Mouse (Mus musculus): ENCODE data around the gene Pde8b. TPM values are rescaled to one million over a fixed set of nuclear protein-coding genes. Genes with fewer than 3 reads are reported as not detected.

The Pde8b gene
- total RNA-seq, 2 experiments from 2014 or later = 64.7 to 69.2 TPM

DNA sequence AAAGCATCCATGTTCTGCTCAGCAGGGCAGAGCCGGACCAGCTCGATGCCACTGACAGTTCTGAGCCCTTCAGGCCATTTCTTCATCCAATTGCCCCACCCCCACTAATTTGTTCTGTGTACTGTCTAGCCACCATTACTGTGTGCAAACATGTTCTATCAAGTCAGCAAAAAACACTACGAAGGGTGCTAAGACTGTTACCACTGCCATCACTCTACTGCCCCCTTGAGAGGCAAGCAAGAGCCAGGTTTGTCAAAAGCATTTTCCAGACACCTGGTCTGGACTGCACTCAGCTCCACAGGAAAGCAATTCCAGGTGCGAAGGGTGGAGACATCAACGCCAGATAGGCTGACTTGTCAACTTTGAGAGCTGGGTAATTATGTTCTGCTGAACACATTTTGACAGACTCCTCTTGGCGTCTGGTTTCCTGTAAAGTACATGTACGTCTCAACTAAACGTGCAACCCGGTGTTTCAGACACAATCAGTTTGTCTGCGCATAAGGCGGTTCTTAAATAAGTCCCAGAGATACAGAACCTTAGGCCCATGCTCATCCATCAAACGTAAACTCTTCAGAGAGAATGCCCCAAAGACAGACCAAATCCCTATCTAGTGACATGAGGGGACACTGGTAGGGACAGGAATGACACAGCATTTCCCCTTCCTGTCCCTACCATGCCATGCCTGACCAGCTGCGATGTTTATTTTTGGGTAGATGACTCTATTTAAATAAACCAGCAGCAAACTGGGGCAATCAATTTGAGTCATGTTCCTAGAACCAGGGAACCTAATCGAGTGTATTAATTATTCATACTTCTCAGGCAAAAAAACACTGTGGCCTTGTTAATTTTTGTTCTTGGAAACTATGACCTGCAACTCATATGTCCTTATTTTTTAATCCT lies 158.3 kb downstream of the Pde8b start:
- no peak for DNase-seq (ENCODE audit: low spot score in 2 of 2)

DNA sequence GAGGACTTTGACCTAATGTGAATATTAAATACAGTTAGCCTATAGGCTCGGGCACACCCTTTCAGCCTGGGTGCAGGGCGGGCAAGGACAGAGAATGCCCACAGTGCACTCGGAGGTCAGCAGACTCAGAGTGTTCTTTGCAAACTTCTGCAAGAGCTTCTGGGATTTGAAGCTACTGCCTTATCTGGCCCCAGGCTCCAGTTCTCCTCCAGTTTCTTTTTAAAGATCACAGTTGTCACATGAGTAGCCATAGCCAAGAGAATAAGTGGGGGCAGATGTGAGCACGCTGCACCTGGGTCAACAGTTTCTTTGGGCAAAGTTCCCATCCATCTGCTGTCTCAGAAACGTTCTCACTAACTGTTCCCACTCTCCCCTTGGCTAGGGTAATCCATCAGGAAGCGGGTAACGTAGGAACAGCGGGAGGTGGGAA lies 162.8 kb downstream of the Pde8b start:
- peak in 1 of 2 experiments; percentile 49 for DNase-seq (ENCODE audit: low spot score in 2 of 2)

DNA sequence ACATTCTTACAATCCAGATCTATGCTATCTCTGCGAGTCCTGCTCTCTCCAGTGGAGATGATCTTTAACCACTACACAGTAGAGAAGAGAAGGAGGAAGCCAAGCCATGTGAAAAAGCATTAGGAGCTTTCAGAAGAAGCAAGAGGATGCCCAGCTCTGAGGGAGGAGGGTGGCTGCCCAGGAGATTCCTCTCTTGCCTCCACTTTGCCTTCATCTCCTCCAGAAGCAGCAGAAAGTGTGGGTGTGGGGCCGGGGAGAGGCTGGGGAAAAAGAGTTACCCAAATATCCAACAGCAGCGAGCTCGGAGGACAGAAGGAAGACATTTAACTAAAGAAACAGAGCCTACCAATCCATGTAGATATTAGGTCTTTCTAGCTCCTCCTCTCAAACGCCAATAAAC lies 164.1 kb downstream of the Pde8b start:
- DNase-seq (ENCODE audit: low spot score in 2 of 2) = no peak

DNA sequence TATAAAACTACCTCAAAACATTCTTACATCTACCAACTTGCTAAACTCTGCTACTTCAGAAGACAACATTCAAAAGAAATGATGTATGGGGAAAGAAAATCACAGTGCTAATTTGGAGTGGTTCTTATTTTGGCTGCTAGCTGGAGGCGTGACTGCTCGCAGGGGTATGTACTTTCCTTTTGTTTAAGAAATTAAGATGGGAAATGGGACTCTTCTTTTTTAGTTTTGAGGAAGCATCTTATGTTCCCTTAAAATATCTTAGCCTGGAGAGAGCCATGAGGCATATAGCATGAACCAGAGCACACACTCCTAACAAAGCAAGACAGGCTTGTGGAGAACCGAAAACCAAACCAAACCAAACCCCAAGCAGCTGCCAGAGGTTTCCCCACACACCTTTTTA lies 167.5 kb downstream of the Pde8b start:
- no peak for DNase-seq (ENCODE audit: low spot score in 2 of 2)

DNA sequence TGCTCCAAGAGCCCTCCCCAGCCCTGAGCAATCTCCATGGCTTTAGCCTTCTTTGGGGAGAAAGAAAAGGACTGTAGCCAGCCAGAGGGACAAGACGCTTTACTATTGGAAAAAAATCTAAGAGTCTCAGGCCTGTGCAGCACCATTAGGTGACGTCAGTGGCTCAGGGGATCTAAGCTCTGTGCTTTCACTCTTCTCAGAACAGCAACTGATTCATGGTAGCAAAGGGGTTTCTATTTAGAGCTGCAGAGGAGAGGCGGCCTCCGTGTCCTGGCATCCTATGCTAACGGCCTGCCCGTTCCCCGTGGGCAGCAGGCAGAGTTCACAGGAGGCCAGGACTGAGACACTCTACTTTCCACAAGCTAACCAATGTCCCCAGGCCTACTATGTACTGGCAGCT lies 169.1 kb downstream of the Pde8b start:
- no peak for DNase-seq (ENCODE audit: low spot score in 2 of 2)

DNA sequence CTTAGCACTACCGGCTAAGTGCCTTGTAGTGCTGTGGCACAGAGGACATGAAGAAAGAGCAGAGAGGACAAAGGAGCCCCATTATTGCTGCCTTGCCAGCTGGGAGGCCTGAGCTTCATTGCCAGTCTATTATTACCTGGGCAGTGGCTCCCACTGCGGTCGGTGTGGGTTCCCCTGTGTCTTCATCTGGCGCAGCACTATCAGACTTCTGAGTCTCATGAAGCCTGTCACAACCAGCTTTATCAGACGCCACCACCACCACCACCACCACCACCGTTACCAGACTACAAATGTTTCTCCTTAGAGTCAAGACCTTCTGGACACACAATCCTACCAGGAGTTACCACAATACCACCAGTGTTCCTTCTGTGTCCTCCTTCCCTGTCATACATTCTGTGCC lies 171.6 kb downstream of the Pde8b start:
- DNase-seq (ENCODE audit: low spot score in 2 of 2) = no peak

DNA sequence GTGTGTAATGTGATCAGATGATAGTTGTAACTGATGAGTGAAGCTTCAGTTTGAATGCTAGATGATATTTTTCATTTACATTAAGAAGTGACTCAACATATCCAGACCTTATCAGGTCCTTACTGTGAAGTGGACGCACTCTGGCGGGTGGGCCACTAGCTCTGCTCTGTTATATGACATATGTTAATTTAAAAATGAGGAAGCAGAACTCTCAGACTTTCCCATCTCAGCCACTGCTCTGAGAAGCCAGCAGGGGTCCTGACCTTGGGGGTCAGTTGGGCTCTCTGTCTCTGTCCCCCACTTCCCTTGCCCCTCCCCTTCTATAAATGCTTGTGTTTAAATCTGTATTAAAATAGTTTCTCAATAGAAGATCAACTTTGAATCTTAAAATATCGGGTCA lies 172.4 kb downstream of the Pde8b start:
- no peak for DNase-seq (ENCODE audit: low spot score in 2 of 2)

DNA sequence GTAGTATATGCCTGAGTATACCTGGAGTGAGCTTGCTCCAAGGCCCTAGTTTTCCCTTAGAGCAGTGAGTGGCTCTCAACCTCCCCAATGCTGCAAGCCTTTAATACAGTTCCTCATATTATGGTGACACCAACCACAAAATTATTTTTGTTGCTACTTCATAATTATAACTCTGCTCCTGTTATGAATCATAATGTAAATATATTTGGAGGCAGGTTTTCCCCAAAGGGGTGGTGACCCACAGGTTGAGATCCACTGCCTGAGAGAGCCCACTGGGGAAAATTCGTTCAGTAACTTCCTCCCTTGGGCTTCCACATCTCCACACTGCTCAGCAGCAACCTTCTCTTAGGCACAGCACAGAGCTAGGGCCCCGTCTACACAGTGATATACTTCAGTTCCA lies 174.0 kb downstream of the Pde8b start:
- no peak for DNase-seq (ENCODE audit: low spot score in 2 of 2)

DNA sequence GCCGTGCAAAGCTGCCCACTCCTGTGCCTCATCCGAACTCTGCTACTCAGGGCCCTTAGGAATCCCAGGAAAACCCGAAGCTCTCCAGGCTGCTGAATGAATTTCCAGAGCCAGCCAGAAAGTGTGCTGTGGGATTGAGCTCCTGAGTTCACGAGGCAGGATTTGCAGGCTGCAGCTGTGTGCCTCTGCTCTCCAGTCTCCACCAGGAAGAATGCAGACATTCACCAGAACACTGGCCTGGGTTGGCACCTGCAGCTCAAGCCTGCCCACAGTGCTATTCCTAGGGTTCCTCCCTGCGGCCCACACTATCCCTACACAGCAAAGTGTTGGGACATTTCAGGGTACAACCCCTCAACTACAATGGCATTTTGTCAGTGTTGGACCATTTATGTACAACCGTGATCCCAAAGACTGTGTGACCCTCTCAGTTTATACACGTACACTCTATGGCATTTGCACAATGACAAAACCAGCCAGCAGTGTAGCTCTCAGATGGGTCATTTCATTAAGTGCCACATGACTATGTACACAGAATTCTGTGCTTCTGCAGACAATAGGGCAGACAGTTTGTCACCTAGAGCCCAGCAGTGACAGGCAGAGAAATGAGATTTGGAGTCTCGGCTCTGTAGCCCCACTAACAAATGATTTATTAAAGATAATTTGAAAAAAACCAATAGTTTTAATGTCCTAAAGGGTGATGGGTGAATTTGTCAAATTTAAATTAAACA lies 176.5 kb downstream of the Pde8b start:
- DNase-seq (ENCODE audit: low spot score in 2 of 2) = no peak

DNA sequence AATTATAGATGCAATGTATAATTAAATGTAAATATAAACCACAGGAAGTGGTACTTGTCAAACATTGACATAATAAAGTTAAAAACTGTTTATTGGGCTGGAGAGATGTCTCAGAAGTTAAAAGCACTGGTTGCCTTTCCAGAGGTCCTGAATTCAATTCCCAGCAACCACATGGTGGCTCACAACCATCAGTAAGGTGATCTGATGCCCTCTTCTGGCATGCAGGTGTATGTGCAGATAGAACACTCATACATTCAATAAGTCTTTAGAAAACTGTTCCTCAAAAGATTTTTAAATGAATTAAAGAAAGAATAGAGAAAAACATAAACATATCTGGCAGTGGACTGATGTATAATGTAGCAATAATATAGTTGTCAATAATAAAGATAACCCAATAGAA lies 179.9 kb downstream of the Pde8b start:
- DNase-seq (ENCODE audit: low spot score in 2 of 2) = no peak

DNA sequence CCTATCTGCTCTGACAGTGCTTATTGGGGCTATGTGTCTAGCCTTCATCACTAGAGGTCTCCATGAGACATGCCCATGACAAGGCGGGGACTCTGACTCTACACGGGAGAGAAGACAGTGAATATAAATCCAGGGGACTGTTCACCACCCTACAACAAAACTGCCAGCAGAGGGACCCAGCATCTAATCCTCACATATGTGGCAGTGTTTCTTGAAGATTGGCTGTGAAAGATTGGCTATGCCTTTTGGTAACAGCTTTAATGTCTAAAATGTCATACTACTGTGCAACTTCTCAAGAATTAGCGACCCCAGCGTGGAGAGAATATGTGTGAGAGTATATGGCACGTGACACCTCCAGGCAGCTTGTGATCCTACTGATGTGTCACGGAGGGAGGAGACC lies 182.3 kb downstream of the Pde8b start:
- DNase-seq (ENCODE audit: low spot score in 2 of 2) = peak in 1 of 2 experiments; percentile 40

DNA sequence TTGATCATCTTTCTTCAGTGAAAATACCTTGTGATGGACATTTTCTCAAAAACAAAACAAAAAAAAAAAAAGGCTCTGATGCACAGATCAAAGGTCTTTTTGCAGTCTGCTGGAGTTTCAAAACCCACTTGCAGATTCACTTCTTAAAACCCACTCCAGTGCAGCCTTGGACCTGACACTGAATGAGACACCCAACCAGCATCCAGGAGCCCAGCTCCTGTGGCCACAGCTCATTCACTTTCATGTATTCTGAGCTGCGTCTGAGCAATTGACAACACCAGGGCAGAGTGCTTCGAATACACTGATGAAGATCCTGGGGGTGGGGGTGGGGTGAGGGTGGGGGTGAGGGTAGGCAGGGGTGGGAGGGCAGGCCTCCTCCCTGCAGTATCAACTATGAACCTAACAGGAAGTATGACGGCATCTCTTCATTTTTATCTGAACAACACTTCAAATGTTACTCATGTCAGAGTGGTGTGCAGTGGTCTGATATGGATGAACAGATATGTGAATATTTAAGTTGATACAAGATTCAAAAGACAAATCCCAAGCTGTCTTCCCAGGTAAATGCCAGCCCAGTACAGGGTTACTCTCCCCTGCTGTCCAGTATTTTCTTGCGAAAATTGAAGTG lies 186.6 kb downstream of the Pde8b start:
- no peak for DNase-seq (ENCODE audit: low spot score in 2 of 2)

DNA sequence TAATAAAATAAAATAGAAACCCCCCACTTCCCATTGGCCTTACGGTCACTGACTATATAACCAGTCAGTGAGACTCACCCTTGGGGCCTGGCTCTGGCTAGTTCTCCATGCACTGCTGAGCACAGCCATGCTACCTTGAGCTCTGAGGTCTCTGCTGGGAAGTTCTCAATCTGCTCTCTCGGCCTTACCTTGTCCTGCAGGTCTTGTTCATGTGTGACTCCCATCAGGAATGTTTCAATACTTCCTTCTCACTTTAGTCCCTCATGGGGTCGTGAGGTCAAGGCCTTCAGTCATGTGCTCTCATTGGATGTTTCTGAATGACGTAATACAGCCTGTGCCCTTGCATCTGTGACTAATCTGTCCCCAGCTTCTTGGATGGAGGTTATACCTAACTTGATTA lies 191.3 kb downstream of the Pde8b start:
- no peak for DNase-seq (ENCODE audit: low spot score in 2 of 2)

DNA sequence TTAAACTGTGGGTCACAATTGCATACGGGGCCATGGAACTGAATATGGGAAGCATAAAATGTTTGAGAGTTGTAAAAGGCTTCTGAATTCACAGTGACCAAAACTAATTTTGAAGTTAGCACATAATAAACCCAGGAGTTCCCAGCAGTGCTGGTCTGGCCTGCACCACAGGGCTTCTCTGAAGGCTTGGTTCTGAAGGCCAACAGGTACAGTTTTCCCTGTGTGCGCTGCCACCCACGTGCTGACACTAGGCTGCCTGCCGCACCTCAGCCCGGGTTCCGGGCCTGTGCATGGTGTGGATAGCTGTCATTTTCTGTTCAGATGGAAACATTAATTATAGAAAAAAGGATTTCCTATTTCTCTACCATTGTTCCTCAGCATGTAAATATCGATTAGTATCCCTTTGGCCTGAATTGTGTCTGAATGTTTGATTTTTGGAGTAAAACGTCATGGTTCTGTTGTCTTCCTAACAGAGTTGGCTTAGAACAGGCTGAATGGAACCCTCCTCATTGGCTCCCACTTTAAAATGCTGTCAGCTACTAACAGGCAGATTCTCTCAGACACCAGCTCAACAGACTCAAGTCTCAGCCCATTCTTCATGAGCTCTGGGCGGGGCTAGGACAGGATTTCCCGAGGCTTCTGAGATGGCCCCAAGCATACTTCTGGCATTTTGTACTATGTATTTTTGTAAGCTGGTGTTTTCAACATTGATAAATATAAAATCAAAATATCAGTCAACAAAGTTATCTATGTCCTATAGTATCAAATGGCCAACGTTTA lies 193.4 kb downstream of the Pde8b start:
- DNase-seq (ENCODE audit: low spot score in 2 of 2) = no peak

DNA sequence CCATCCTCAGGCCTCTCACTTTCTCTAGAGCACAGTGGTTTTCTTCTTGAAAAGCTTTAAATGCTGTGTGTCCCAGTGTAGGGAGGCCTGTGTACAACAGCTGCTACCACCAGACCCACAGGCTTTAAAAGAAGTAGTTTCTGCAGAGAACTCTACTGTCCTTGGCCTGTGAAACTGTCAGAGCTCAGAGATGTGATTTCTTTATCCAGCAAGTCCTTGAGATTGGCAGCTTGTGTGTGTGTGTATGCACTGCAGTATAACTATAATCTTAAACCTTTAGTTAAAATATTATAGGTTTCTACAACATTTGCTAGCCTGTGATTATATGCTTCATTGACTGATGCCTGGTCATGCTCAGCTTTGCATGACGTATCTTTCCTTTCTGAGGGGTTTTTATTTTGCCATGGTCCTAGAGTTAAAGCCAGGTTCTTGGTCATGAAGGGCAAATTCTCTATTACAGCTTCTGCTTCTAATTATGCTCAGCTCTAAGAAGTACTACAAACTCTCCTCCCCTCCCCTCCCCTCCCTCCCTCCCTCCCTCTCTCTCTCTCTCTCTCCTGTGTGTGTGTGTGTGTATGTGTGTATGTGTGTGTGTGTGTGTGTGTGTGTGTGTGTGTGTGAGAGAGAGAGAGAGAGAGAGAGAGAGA lies 194.3 kb downstream of the Pde8b start:
- no peak for DNase-seq (ENCODE audit: low spot score in 2 of 2)

DNA sequence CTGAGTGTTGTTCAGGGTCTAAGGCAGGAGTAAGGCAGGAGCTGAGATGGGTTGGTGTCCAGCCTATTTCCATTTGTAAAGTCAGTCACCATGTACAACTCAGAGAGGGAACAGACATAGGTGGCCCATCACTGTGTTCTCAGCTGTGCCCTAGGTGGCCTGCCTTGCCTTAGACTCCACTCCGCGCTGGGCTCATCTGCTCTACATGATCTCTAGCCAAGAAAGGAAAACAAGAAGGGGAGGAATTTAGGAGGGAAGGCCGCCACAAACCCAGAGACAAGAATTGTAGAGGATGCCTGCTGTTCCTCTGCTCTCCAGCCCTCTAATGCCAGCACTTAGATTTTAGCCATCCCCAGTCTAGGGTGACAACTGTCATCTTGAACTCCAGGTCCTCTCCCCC lies 197.7 kb downstream of the Pde8b start:
- DNase-seq (ENCODE audit: low spot score in 2 of 2) = no peak

DNA sequence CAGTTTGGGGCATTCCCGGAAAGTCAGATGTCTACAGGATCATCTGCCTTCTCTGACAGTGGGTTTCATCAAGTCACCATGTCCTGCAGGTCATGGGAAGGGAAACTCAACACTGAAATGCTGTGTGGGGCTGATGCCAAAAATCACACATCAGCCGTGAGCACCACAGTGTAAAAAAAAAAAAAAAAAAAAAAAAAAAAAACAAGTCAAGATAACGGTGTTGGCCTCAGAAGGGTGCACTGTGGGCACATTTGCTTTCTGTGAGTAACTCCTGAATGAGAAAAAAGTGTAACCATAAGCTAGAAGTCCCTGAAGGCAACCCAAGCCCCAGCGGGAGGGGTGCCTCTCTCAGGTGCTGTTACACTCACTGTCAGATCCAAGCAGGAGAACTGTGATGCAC lies 199.7 kb downstream of the Pde8b start:
- DNase-seq (ENCODE audit: low spot score in 2 of 2) = no peak

DNA sequence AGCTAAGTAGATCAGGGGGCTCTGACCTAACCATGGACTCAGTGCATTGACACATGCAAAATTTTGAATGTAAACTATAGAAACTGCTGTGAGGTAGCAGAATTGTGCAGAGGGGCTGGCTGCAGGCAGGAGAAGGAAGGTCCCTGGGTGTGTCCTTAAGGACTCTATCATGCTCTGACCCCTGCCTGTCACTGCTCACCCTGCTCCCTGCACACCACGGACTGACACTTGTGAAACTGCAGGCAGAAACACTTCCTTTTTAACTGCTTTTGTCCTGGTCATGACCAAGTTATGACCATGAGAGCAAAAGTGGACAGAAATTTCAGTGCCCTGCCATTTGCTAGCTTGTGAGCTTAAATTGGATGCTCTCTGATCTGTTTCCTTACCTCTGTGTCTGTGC lies 206.0 kb downstream of the Pde8b start:
- DNase-seq (ENCODE audit: low spot score in 2 of 2) = no peak

DNA sequence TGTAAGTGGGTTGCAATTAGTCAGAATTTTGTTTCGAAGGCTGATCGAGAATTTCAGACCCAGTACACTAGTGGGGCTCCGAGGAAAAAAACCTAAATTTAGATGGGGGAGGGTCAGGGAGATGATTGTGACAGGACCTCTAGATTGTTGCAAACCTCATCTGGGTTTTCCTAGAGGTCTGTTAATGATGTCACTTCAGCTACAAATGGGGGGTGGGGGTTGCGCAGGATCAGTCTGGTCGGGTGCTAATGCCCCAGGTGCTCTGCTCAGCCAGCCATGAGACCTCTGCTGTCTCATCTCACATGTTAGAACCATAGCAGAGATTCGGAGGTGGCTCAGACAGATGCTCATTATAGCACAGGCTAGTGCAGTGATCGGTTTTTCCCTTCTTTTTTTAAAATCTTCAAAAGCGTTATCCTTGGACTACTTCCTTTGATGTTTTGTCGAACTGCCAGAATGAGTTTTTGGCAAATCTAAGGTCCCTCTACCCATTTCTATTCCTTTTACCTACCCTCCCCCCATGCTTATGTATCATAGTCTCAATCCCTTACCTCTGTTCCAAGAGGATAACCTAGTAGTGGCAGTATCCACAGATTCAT lies 209.9 kb downstream of the Pde8b start:
- no peak for DNase-seq (ENCODE audit: low spot score in 2 of 2)

DNA sequence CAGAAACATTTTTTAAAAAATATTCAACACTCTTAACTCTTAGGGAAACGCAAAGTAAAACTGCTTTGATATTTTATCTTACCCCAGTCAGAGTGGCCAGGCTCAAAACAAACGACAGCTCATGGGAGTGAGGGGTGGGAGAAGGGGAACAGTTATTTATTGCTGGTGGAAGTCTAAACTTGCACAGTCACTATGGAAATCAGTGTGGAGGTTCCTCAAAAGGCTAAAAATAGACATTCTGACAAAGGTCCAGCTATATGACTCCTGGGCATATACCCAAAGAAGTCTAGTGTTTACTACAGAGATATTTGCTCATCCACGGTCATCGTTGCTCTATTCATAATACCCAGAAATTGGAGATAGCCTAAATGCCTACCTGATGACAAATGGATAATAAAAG lies 211.9 kb downstream of the Pde8b start:
- DNase-seq (ENCODE audit: low spot score in 2 of 2) = no peak
